Mouse (Mus musculus) midbrain, embryonic 12.5 days (tissue): ENCODE data around the gene Krt76. TPM values are rescaled to one million over a fixed set of nuclear protein-coding genes. Genes with fewer than 3 reads are reported as not detected.

Source experiments
- ATAC-seq: fragments of 200-750 bp; cut with Nextera tagmentation; 2 replicates; pipeline ENCODE4 v1.8.0; 2017; ENCODE audit warnings: low read depth, moderate TSS enrichment, moderate library complexity; ENCODE audit not compliant: low FRiP score
- H3K27ac ChIP-seq: fragments of 300-500 bp; sonication (generic); replicated peaks from 2 replicates; pipeline ENCODE4 v1.5.1; 2016; ENCODE audit warnings: mild to moderate bottlenecking
- H3K27me3 ChIP-seq: fragments of 300-500 bp; sonication (generic); 2 replicates; pipeline ENCODE4 v1.6.1; 2016; ENCODE audit warnings: mild to moderate bottlenecking
- H3K36me3 ChIP-seq: fragments of 300-500 bp; sonication (generic); 2 replicates; pipeline ENCODE4 v1.6.1; 2016
- H3K4me1 ChIP-seq: fragments of 300-500 bp; sonication (generic); 2 replicates; pipeline ENCODE4 v1.6.1; 2016
- H3K4me2 ChIP-seq: fragments of 300-500 bp; sonication (generic); replicated peaks from 2 replicates; pipeline ENCODE4 v1.6.1; 2016; ENCODE audit warnings: mild to moderate bottlenecking, moderate library complexity
- H3K4me3 ChIP-seq: fragments of 300-500 bp; sonication (generic); 2 replicates; pipeline ENCODE4 v1.5.1; 2016; ENCODE audit warnings: mild to moderate bottlenecking
- H3K9ac ChIP-seq: fragments of 300-500 bp; sonication (generic); replicated peaks from 2 replicates; pipeline ENCODE4 v1.6.1; 2016; ENCODE audit warnings: mild to moderate bottlenecking, moderate library complexity
- H3K9me3 ChIP-seq: fragments of 300-500 bp; sonication (generic); 2 replicates; pipeline ENCODE4 v1.6.1; 2016; ENCODE audit warnings: mild to moderate bottlenecking
- WGBS: fragments of 180-500 bp; shearing (Covaris S2); methylation state at CpG from one replicate; pipeline ENCODE4 v1.1.7; 2016; 5-methylcytosine and 5-hydroxymethylcytosine counted together
- microRNA-seq: library from miRNA; unstranded; fragments of <30 nt; microRNA quantifications from one replicate; pipeline ENCODE4, GENCODE M21; 2017
- polyA plus RNA-seq: library from polyadenylated mRNA; unstranded; fragments of >200 nt; fragmentation: Nextera tagmentation; extraction: Ambion mirVana; gene quantifications from 2 replicates; pipeline ENCODE4 v1.2.1, GENCODE M21; 2016

The Krt76 gene
- polyA plus RNA-seq, 1 experiment from 2014 or later, result not detected

- H3K36me3 ChIP-seq, result no peaks in the 10 kb centered on the region
- H3K27me3 ChIP-seq, result peaks cover 54% of the 10 kb centered on the region
- no peaks in the 10 kb centered on the region for H3K9me3 ChIP-seq
- peaks cover 23% of the 10 kb centered on the region; the same call in 1 of the 2 replicates for H3K4me1 ChIP-seq
- ATAC-seq, result no peak
- 7% methylated on average over 11 of the region's 11 CpGs for WGBS
- no peak overlapping the region for H3K27ac ChIP-seq
- H3K4me2 ChIP-seq, result peak overlapping the region; percentile 75
- H3K9ac ChIP-seq, result no peak overlapping the region
- H3K4me3 ChIP-seq, result no peak overlapping the region
These were observed 33.9 kb downstream of the Krt76 start for GRCm38 (mm10) chr15:101858673-101859425.

- Histone ChIP-seq H3K36me3 (no peaks in the 10 kb centered on the region), H3K9me3 (no peaks in the 10 kb centered on the region), H3K4me3 (no peak overlapping the region), H3K27me3 (peaks cover 59% of the 10 kb centered on the region), H3K4me2 (no peak overlapping the region), H3K4me1 (peaks cover 28% of the 10 kb centered on the region; the same call in 1 of the 2 replicates), H3K9ac (no peak overlapping the region), H3K27ac (no peak overlapping the region)
- 51% methylated on average over 5 of the region's 5 CpGs for WGBS
- ATAC-seq, result no peak
These were observed 36.0 kb downstream of the Krt76 start for GRCm38 (mm10) chr15:101856696-101857095.

GRCm38 (mm10) chr15:101855732-101856131 is 37.0 kb downstream of the Krt76 start:
- WGBS, result 80% methylated on average over 3 of the region's 3 CpGs
- peaks cover 49% of the 10 kb centered on the region for H3K27me3 ChIP-seq
- H3K4me1 ChIP-seq, result peaks cover 28% of the 10 kb centered on the region; the same call in 1 of the 2 replicates

GRCm38 (mm10) chr15:101854294-101854693 is 38.4 kb downstream of the Krt76 start:
- H3K9me3 ChIP-seq, result no peaks in the 10 kb centered on the region
- no peak overlapping the region for H3K9ac ChIP-seq
- H3K27ac ChIP-seq, result no peak overlapping the region
- no peak overlapping the region for H3K4me2 ChIP-seq
- 8% methylated on average over 5 of the region's 5 CpGs for WGBS
- no peak overlapping the region for H3K4me3 ChIP-seq
- H3K27me3 ChIP-seq, result peaks cover 40% of the 10 kb centered on the region
- ATAC-seq, result no peak
- peaks cover 18% of the 10 kb centered on the region; the same call in 1 of the 2 replicates for H3K4me1 ChIP-seq
- no peaks in the 10 kb centered on the region for H3K36me3 ChIP-seq

More at GRCm38 (mm10) chr15:101855732-101856131, 37.0 kb downstream of the Krt76 start:
- H3K9ac ChIP-seq, result no peak overlapping the region
- H3K4me2 ChIP-seq, result no peak overlapping the region
- no peak for ATAC-seq
- no peaks in the 10 kb centered on the region for H3K36me3 ChIP-seq
- no peak overlapping the region for H3K27ac ChIP-seq
- H3K4me3 ChIP-seq, result no peak overlapping the region
- no peaks in the 10 kb centered on the region for H3K9me3 ChIP-seq

GRCm38 (mm10) chr15:101852571-101852970 is 40.1 kb downstream of the Krt76 start:
- H3K27ac ChIP-seq, result no peak overlapping the region
- no peak for ATAC-seq
- H3K4me1 ChIP-seq, result peaks cover 11% of the 10 kb centered on the region; the same call in 1 of the 2 replicates
- no peaks in the 10 kb centered on the region for H3K9me3 ChIP-seq
- no peak overlapping the region for H3K9ac ChIP-seq
- H3K4me2 ChIP-seq, result no peak overlapping the region
- H3K36me3 ChIP-seq, result no peaks in the 10 kb centered on the region
- H3K4me3 ChIP-seq, result no peak overlapping the region
- 46% methylated on average over 5 of the region's 5 CpGs for WGBS
- peaks cover 33% of the 10 kb centered on the region; the same call in 1 of the 2 replicates for H3K27me3 ChIP-seq

GRCm38 (mm10) chr15:101850694-101851093 is 42.0 kb downstream of the Krt76 start, which contains the start of gene Krt1:
TSS of gene Krt1 (minus strand) at chr15:101850794.
- H3K36me3 ChIP-seq, result no peaks in the 10 kb centered on the region
- peaks cover 15% of the 10 kb centered on the region for H3K4me1 ChIP-seq
- WGBS, result 89% methylated on average over 6 of the region's 6 CpGs
- no peak within 1 kb of the TSS for H3K4me3 ChIP-seq
- H3K4me2 ChIP-seq, result no peak within 1 kb of the TSS
- no peak within 1 kb of the TSS for H3K9ac ChIP-seq
- peaks cover 34% of the 10 kb centered on the region; the same call in 1 of the 2 replicates for H3K27me3 ChIP-seq
- ATAC-seq, result no peak
- no peaks in the 10 kb centered on the region for H3K9me3 ChIP-seq
- H3K27ac ChIP-seq, result no peak within 1 kb of the TSS

- WGBS, result under 1% methylated on average over 36 of the region's 37 CpGs
- H3K36me3 ChIP-seq, result no peaks in the 10 kb centered on the region
- peaks cover 30% of the 10 kb centered on the region for H3K27me3 ChIP-seq
- H3K27ac ChIP-seq, result peak overlapping the region; percentile 65
- no peaks in the 10 kb centered on the region for H3K9me3 ChIP-seq
- peak overlapping the region; percentile 56 for H3K4me3 ChIP-seq
- peak overlapping the region; percentile 75 for H3K9ac ChIP-seq
- peaks cover 10% of the 10 kb centered on the region; the same call in 1 of the 2 replicates for H3K4me1 ChIP-seq
- H3K4me2 ChIP-seq, result peak overlapping the region; percentile 72
- ATAC-seq, result peak; percentile 72
These were observed 46.7 kb downstream of the Krt76 start for GRCm38 (mm10) chr15:101845971-101846403.

GRCm38 (mm10) chr15:101843192-101843591 is 49.5 kb downstream of the Krt76 start:
- H3K27me3 ChIP-seq, result peaks cover 26% of the 10 kb centered on the region
- WGBS, result 67% methylated on average over 9 of the region's 9 CpGs

GRCm38 (mm10) chr15:101834784-101835328 is 57.9 kb downstream of the Krt76 start:
- H3K4me2 ChIP-seq, result no peak overlapping the region
- 57% methylated on average over 5 of the region's 5 CpGs for WGBS
- ATAC-seq, result no peak

More at GRCm38 (mm10) chr15:101843192-101843591, 49.5 kb downstream of the Krt76 start:
- no peak overlapping the region for H3K27ac ChIP-seq
- H3K4me2 ChIP-seq, result no peak overlapping the region
- no peaks in the 10 kb centered on the region for H3K36me3 ChIP-seq
- H3K9ac ChIP-seq, result no peak overlapping the region
- no peaks in the 10 kb centered on the region for H3K9me3 ChIP-seq
- H3K4me3 ChIP-seq, result no peak overlapping the region
- no peak for ATAC-seq
- peaks cover 10% of the 10 kb centered on the region; the same call in 1 of the 2 replicates for H3K4me1 ChIP-seq

More at GRCm38 (mm10) chr15:101834784-101835328, 57.9 kb downstream of the Krt76 start:
- no peaks in the 10 kb centered on the region for H3K9me3 ChIP-seq
- H3K4me3 ChIP-seq, result no peak overlapping the region
- H3K4me1 ChIP-seq, result no peaks in the 10 kb centered on the region
- H3K27ac ChIP-seq, result no peak overlapping the region
- H3K9ac ChIP-seq, result no peak overlapping the region
- H3K27me3 ChIP-seq, result no peaks in the 10 kb centered on the region
- H3K36me3 ChIP-seq, result no peaks in the 10 kb centered on the region

Small RNAs within 50 kb of the gene (microRNA-seq; reads per million reads assigned to microRNA genes)
- not detected for gene Gm44356

Other genes starting within 250 kb of the Krt76 start
- gene Gm5478, start 245.5 kb downstream of the Krt76 start, polyA plus RNA-seq, result not detected in 2 replicates
- not detected in 2 replicates for gene Krt6b, start 212.6 kb downstream of the Krt76 start, polyA plus RNA-seq
- not detected in 2 replicates for gene Krt6a, start 198.6 kb downstream of the Krt76 start, polyA plus RNA-seq
- 5.3 and 7.9 TPM in 2 replicates for gene Krt5, start 180.0 kb downstream of the Krt76 start, polyA plus RNA-seq
- gene Krt71, start 149.8 kb downstream of the Krt76 start, polyA plus RNA-seq, result not detected in 2 replicates
- gene Krt72, start 106.5 kb downstream of the Krt76 start, polyA plus RNA-seq, result not detected in 2 replicates
- 0.34 TPM in 2 replicates for gene Krt73, start 90.6 kb downstream of the Krt76 start, polyA plus RNA-seq
- not detected in 2 replicates for gene Krt2, start 74.8 kb downstream of the Krt76 start, polyA plus RNA-seq
- 2.3 and 4.6 TPM in 2 replicates for gene Krt1, start 42.1 kb downstream of the Krt76 start, polyA plus RNA-seq
- not detected in 2 replicates for gene Krt77, start 23.2 kb downstream of the Krt76 start, polyA plus RNA-seq
- gene Krt4, start 31.8 kb upstream of the Krt76 start, polyA plus RNA-seq, result not detected in 2 replicates
- gene Krt79, start 47.4 kb upstream of the Krt76 start, polyA plus RNA-seq, result 0.14 and 0.27 TPM in 2 replicates
- not detected in 2 replicates for gene Krt78, start 61.4 kb upstream of the Krt76 start, polyA plus RNA-seq
- 6.2 and 8.4 TPM in 2 replicates for gene Krt8, start 111.6 kb upstream of the Krt76 start, polyA plus RNA-seq
- gene Krt18, start 135.3 kb upstream of the Krt76 start, polyA plus RNA-seq, result 3.2 and 4.3 TPM in 2 replicates
- gene Eif4b, start 180.9 kb upstream of the Krt76 start, polyA plus RNA-seq, result 98.7 and 100 TPM in 2 replicates
- gene Tns2, start 207.5 kb upstream of the Krt76 start, polyA plus RNA-seq, result 13.3 and 14.1 TPM in 2 replicates
- 19.3 and 20.2 TPM in 2 replicates for gene Spryd3, start 243.3 kb upstream of the Krt76 start, polyA plus RNA-seq